Mouse (Mus musculus): ENCODE measurements around the gene Zzz3. TPM values are rescaled to one million over a fixed set of nuclear protein-coding genes. Genes with fewer than 3 reads are reported as not detected.
A peak's percentile ranks its signal among the peaks of the same experiment; 100 is the strongest.

Gene Zzz3
- total and polyA plus RNA-seq, 3 experiments = 64.2 to 116 (median 94.9) TPM

DNA sequence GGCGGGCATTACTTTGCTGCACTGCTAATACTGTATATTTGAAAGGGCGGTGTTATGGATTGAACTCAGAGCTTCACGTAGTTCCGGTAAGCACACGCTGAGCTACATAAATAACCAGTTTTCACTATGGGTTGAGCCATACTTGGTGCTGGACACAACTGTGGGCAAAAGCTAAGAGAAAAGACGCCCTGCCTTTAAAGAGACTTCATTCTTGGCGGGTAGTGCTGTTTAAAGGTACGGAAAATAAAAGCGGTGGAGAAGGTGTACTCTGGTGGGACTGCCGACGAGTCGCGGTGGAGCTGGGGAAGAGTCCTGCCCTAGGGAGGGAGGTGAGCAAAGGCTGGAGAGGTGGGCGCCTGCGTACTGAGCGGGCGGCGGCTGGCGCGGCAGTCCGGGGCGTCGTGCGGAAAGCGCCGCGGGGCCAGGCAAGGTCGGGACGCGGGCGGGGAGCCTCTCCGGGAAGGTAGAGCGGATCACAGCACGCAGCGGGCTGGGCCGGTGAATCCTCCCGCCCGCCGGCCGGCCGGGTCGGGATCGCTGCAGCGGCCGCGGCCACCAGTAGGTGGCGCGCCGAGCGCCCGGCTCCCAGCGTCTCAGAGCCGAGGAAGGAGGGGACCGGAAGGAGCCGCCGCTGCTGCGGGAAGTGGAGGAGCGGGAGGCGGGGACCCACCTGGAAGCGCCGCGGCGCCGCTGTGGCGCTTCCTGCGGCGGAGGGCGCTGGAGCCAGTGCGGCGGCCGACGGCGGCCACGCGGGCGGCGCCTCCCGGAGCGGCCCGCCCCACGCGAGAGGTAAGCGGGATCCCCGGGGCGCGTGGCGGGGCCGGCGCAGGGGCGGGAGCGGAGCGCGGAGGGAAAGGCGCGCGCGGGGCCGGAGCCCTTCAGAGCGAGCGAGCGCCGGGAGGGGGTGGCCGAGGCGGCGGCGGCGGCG lies at the start of gene Zzz3 (continued):
- TF ChIP-seq ZKSCAN1 (IDR thresholded peaks at IDR 0.05; ENCODE audit: borderline replicate concordance, low read depth, low read length) (no peak), ELF1 (IDR thresholded peaks at IDR 0.05; ENCODE audit: low read depth, low read length) (peak; percentile 94)

DNA sequence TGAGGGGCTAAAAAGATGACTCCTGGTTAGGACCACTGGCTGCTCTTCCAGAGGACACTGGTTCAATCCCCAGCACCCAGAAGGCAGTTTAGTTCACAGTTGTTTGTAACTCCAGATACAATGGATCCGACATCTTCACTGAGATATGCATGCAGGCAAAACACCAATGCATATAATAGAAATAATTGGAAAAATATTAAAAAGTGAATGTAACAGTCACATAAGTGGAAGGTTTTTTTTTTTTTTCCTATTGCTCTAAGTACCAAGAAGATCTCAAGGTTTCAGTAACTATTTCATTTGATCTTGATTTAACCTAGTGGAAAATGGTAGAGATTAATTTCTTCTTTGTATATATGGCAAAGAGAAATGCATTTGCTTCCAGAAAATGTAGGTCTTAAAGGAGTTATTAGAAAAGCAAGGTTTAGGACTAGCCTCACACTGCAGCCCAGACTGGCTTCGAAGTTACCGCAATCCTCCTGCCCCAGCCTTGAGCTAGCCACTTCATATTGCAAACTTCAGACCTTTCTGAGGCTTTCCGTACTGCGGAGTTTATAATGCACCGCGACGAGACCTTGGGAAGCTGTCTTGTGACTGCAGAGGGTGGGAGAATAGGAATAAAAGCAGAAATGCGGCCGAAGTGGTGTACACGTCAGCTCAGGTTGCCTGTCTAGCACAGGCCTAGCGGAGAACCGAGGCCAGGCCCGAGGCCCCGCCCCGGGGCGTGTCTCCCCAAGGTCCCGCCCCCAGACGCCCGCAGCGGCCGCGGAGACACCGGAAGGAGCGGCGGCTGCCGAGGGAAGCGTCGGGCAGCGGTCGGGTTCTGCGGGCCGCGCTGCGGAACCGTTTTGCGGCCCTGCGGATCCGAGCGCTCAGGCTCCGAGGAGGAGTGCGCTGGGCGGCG lies 49.3 kb upstream of the Zzz3 start, which contains the start of gene Usp33:
Gene Usp33, plus strand, starts transcription at position 747 of the 901 bp plus-strand sequence.
- Histone ChIP-seq H3K27me3 (replicated peaks) (no peaks in the 10 kb centered on the region), H3K9me3 (replicated peaks; ENCODE audit: low read length) (no peaks in the 10 kb centered on the region), H3K9ac (ENCODE audit: insufficient read depth, low read depth) (peak within 1 kb of the TSS; percentile 91), H3K79me2 (replicated peaks; ENCODE audit: control insufficient read depth, extremely low read depth, insufficient read depth, poor library complexity, severe bottlenecking) (peaks cover 38% of the 10 kb centered on the region), H3K4me1 (ENCODE audit: control insufficient read depth in 1 of 2, insufficient read depth in 2 of 2) (peaks cover 3 to 20% of the 10 kb centered on the region in 2 experiments), H3K36me3 (replicated peaks in 1 of 2; ENCODE audit: control insufficient read depth in 1 of 2, insufficient read depth in 1 of 2, low read length in 1 of 2) (peaks cover 0 to 17% of the 10 kb centered on the region in 2 experiments), H3K4me3 (replicated peaks in 1 of 3; ENCODE audit: low read depth in 2 of 3, low read length in 2 of 3, poor library complexity in 1 of 3) (peak within 1 kb of the TSS; percentile 69 to 72 (median 72)), H3K4me2 (ENCODE audit: insufficient read depth, low read depth, poor library complexity, severe bottlenecking) (peak within 1 kb of the TSS; percentile 96), H3K27ac (ENCODE audit: insufficient read depth, low read depth) (peak within 1 kb of the TSS; percentile 9; the same call in 1 of the 2 replicates)
- in situ Hi-C loops (cut with MboI; ENCODE audit: low pct_ligation_motif_present, low pct_unique_long_range_greater_than_20kb, low sequenced_read_pairs) (no loop called here), dilution Hi-C loops (cut with MboI; ENCODE audit: extremely low pct_ligation_motif_present, extremely low pct_unique_long_range_greater_than_20kb, low sequenced_read_pairs) (no loop called here)
- peak; percentile 91 for DNase-seq (ENCODE audit: extremely low read depth)
- TF ChIP-seq TCF12 (IDR thresholded peaks at IDR 0.05; ENCODE audit: low read depth, low read length) = peak; percentile 94
- TF ChIP-seq JUN (IDR thresholded peaks at IDR 0.05; ENCODE audit: insufficient read depth, low read depth, low read length) = no peak
- TF ChIP-seq MEF2A (IDR thresholded peaks at IDR 0.05; ENCODE audit: borderline replicate concordance, low read depth, low read length) = peak; percentile 74
- TF ChIP-seq KAT2A (IDR thresholded peaks at IDR 0.05; ENCODE audit: insufficient replicate concordance, low read length) = 0 out of 2 replicates have a peak, but pooled peaks have one; percentile 65
- TF ChIP-seq ZMIZ1 (IDR thresholded peaks at IDR 0.05; ENCODE audit: low read depth, low read length) = peak; percentile 95
- peak; percentile 84 for TF ChIP-seq UBTF (IDR thresholded peaks at IDR 0.05; ENCODE audit: low read depth, low read length)
- peak; percentile 54 for TF ChIP-seq NRF1 (IDR thresholded peaks at IDR 0.05; ENCODE audit: low read depth, low read length)
- peak; percentile 70 for TF ChIP-seq ZNF384 (IDR thresholded peaks at IDR 0.05; ENCODE audit: low read depth, low read length)
- no peak for TF ChIP-seq PAX5 (IDR thresholded peaks at IDR 0.05; ENCODE audit: low read length)
- TF ChIP-seq BHLHE40 (IDR thresholded peaks at IDR 0.05; ENCODE audit: low read depth, low read length) = no peak; the same call in 1 of the 2 replicates
- no peak for TF ChIP-seq MYC (IDR thresholded peaks at IDR 0.05; ENCODE audit: low read depth, low read length)
- no peak for TF ChIP-seq MAZ (IDR thresholded peaks at IDR 0.05; ENCODE audit: low read depth, low read length)
- TF ChIP-seq GABPA (IDR thresholded peaks at IDR 0.05; ENCODE audit: insufficient replicate concordance, low read depth, low read length) = no peak
- no peak; the same call in 1 of the 2 replicates for TF ChIP-seq RCOR1 (conservative IDR thresholded peaks at IDR 0.05; ENCODE audit: low read depth, low read length)
- TF ChIP-seq NELFE (IDR thresholded peaks at IDR 0.05; ENCODE audit: low read depth, low read length) = peak; percentile 98
- 0 out of 2 replicates have a peak, but pooled peaks have one; percentile 45 for TF ChIP-seq MAX (IDR thresholded peaks at IDR 0.05; ENCODE audit: low read length)
- TF ChIP-seq EP300 (IDR thresholded peaks at IDR 0.05; ENCODE audit: low read length) = no peak
- TF ChIP-seq JUND (conservative IDR thresholded peaks at IDR 0.05; ENCODE audit: low read depth, low read length) = no peak
- TF ChIP-seq TBP (conservative IDR thresholded peaks at IDR 0.05; ENCODE audit: low read depth, low read length) = peak; percentile 88
- no peak for TF ChIP-seq MAFK (IDR thresholded peaks at IDR 0.05; ENCODE audit: insufficient replicate concordance, low read length)
- TF ChIP-seq POLR2A (IDR thresholded peaks at IDR 0.05; ENCODE audit: low read depth, low read length) = peak; percentile 100
- no peak for TF ChIP-seq CHD2 (IDR thresholded peaks at IDR 0.05; ENCODE audit: low read length)
- TF ChIP-seq SIN3A (IDR thresholded peaks at IDR 0.05; ENCODE audit: low read length) = no peak; the same call in 1 of the 2 replicates
- TF ChIP-seq SMC3 (IDR thresholded peaks at IDR 0.05; ENCODE audit: low read depth, low read length) = no peak
- no peak for TF ChIP-seq ZC3H11A (IDR thresholded peaks at IDR 0.05; ENCODE audit: low read depth, low read length)
- peak; percentile 68 for TF ChIP-seq HCFC1 (IDR thresholded peaks at IDR 0.05; ENCODE audit: low read depth, low read length)
- peak; percentile 57; the same call in 1 of the 2 replicates for TF ChIP-seq MXI1 (IDR thresholded peaks at IDR 0.05; ENCODE audit: low read depth, low read length)
- no peak for TF ChIP-seq CHD1 (IDR thresholded peaks at IDR 0.05; ENCODE audit: low read depth, low read length)
- no peak for TF ChIP-seq CTCF (conservative IDR thresholded peaks at IDR 0.05 in 1 of 2, IDR thresholded peaks at IDR 0.05 in 1 of 2; ENCODE audit: low read depth in 2 of 2, low read length in 2 of 2)
- no peak for TF ChIP-seq USF1 (IDR thresholded peaks at IDR 0.05; ENCODE audit: low read depth, low read length)
- no peak for TF ChIP-seq USF2 (conservative IDR thresholded peaks at IDR 0.05; ENCODE audit: low read depth, low read length)
- TF ChIP-seq ELF1 (IDR thresholded peaks at IDR 0.05; ENCODE audit: low read depth, low read length) = peak; percentile 93

Data from CH12.LX (cell line).